Mouse (Mus musculus): Measurements from ENCODE around the gene Tubg2.

DNA sequence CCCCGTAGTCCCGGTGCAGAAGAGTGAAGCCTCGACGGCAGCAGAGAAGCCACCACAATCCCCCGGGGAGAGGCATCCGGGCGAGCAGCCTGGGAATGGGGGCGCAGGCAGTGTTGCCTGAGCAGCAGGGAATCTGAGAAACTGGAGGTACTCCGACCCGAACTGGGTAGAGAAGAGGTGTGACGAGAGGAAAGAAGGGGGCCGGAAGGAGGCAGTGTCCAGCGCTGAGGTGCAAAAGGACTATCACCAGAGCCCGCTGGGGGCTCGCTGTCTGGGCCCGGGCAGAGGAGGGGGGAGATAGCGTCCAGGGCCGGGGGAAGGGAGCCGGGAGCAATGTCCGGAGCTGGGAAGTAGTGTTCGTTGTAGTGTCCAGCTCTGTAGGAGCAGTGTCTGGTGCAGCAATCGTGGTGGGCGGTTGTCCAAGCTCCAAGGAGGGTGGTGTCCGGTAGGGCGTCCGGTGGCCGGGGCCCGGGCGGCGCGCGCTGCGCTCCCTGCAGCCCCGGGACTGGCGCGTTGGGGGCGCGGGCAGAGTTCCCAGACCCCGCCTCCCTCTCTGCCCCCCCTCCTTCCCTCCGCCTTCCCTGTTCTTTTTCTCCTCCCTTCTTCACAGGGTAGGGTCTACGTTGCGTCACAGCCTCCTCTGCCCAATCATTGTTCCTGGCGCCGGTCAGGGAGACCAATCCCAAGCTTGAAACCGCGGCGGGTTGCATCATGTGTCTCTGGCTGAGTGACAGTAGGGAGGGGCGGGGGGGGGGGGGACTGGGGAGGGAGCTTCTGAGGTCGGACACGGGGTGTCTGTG lies 15.3 kb downstream of the Tubg2 start, which contains the start of gene Plekhh3:
- TF ChIP-seq CTCF (conservative IDR thresholded peaks at IDR 0.05 in 1 of 2, IDR thresholded peaks at IDR 0.05 in 1 of 2; ENCODE audit: low read depth in 2 of 2, low read length in 2 of 2) = 0 out of 4 replicates have a peak, but pooled peaks of 1 of the 2 experiments have one; percentile 1
- TF ChIP-seq ZC3H11A (IDR thresholded peaks at IDR 0.05; ENCODE audit: low read depth, low read length) = no peak
- TF ChIP-seq ZMIZ1 (IDR thresholded peaks at IDR 0.05; ENCODE audit: low read depth, low read length) = peak; percentile 79
- peak; percentile 66; the same call in 1 of the 2 replicates for TF ChIP-seq POLR2A (IDR thresholded peaks at IDR 0.05; ENCODE audit: low read depth, low read length)
- TF ChIP-seq ETS1 (conservative IDR thresholded peaks at IDR 0.05; ENCODE audit: low read depth, low read length) = no peak; the same call in 1 of the 2 replicates
- 0 out of 2 replicates have a peak, but pooled peaks have one; percentile 47 for TF ChIP-seq RCOR1 (conservative IDR thresholded peaks at IDR 0.05; ENCODE audit: low read depth, low read length)
- TF ChIP-seq MEF2A (IDR thresholded peaks at IDR 0.05; ENCODE audit: borderline replicate concordance, low read depth, low read length) = peak; percentile 52
- no peak for TF ChIP-seq ZKSCAN1 (IDR thresholded peaks at IDR 0.05; ENCODE audit: borderline replicate concordance, low read depth, low read length)
- 0 out of 2 replicates have a peak, but pooled peaks have one; percentile 54 for TF ChIP-seq KAT2A (IDR thresholded peaks at IDR 0.05; ENCODE audit: insufficient replicate concordance, low read length)
- peak; percentile 4; the same call in 1 of the 2 replicates for TF ChIP-seq USF2 (conservative IDR thresholded peaks at IDR 0.05; ENCODE audit: low read depth, low read length)
- TF ChIP-seq MXI1 (IDR thresholded peaks at IDR 0.05; ENCODE audit: low read depth, low read length) = peak; percentile 63; the same call in 1 of the 2 replicates
- TF ChIP-seq POLR2AphosphoS2 (IDR thresholded peaks at IDR 0.05; ENCODE audit: low read depth, low read length) = no peak
- TF ChIP-seq MAX (IDR thresholded peaks at IDR 0.05; ENCODE audit: low read length) = peak; percentile 24; the same call in 1 of the 2 replicates
- peak; percentile 61 for TF ChIP-seq USF1 (IDR thresholded peaks at IDR 0.05; ENCODE audit: low read depth, low read length)

Data from CH12.LX (cell line).